Mouse (Mus musculus) adrenal gland, postnatal 14 days (tissue): ENCODE results near the gene Dock11. TPM values are rescaled to one million over a fixed set of nuclear protein-coding genes. Genes with fewer than 3 reads are reported as not detected.

Source experiments
- DNase-seq: peaks from one replicate; pipeline ENCODE4 v3.0.0; 2021; ENCODE audit warnings: mixed read lengths
- long read RNA-seq, 2 experiments: library from polyadenylated mRNA; stranded (forward); transcript quantifications; one replicate each; pipeline ENCODE4 v2.0.0; 2021
- total RNA-seq: library from RNA; stranded (reverse); gene quantifications from 2 replicates; pipeline ENCODE4 v1.2.3, GENCODE M21; 2021

Gene Dock11
- 7.4 and 15.3 TPM in 2 replicates for total RNA-seq
- long read RNA-seq, experiment 1, partial matches to known transcripts, result 0 of 1 reads
- long read RNA-seq, experiment 1, other reads (novel, unspliced or antisense), result 1 of 1 reads
- long read RNA-seq, experiment 2, result 0 reads

- peak; percentile 70 for DNase-seq
These were observed at the start of gene Dock11 for GRCm38 (mm10) chrX:35888087-35888895. TSS of gene Dock11 (plus strand) at chrX:35888832.

GRCm38 (mm10) chrX:35879703-35880102, 8.9 kb upstream of the Dock11 start:
- DNase-seq, result peak; percentile 16

- DNase-seq, result peak; percentile 29
These were observed 540 bp downstream of the Dock11 start for GRCm38 (mm10) chrX:35888945-35889799.

DNA sequence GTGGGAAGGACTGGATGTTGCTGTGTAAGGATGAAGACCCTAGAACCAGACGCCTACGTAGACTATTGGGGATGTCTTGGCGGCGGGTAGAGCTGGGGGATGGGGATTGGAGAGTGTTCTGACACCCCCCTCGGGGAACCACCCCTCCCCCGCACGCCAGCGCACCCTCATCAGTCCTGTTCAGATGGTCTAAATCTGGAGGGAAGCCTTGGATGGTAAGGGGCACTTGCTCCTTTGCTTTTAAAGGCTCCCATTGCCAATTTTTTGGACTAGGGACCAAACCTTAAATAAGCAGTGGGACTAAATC, 1.1 kb downstream of the Dock11 start:
- DNase-seq, result no peak

DNA sequence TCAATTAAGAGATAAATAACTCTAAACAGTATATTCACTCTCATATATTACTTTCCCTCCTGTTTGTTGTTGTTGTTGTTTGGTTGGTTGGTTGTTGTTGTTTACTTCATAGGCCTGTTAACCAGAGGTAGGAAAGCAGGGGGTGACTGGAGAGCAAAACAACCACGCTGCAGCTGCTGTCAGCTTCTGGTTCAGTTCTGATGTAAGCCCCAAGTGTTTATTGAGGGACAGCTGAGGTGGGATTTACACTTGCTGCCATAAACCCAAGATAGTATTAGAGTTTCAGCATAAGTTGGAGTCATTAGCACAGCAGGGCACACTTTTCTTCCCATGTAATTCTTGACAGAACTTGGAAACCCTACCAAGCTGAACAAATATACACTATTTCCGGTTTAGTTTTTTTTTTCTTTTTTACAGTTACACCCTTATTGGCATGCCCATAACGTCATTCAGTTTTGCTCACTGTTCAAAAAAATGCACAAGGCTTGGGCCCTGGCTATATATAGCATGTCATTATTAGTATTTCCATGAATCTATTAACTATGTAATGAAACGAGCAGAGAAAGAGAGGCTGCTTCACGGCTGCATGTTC, 3.0 kb downstream of the Dock11 start:
- no peak for DNase-seq

DNA sequence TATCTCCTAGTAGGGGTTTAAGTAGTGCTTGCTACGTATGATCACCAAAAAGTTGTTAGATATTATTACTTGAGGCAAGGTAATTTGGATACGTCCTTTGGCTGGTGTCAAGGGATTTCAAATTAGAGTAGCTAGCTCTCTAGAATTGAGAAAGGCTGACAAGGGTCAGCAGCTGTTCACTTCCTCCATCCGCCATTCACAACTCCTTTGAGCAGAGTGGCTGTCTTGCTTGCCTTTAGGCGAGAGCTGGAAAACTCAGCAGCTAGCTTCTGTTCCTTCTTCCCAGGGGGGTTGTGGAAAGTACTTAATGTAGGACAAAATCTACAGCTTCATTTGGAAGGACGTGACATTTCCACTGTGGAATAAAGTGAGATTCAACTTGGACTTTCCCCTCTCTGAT, 3.7 kb downstream of the Dock11 start:
- DNase-seq, result no peak

DNA sequence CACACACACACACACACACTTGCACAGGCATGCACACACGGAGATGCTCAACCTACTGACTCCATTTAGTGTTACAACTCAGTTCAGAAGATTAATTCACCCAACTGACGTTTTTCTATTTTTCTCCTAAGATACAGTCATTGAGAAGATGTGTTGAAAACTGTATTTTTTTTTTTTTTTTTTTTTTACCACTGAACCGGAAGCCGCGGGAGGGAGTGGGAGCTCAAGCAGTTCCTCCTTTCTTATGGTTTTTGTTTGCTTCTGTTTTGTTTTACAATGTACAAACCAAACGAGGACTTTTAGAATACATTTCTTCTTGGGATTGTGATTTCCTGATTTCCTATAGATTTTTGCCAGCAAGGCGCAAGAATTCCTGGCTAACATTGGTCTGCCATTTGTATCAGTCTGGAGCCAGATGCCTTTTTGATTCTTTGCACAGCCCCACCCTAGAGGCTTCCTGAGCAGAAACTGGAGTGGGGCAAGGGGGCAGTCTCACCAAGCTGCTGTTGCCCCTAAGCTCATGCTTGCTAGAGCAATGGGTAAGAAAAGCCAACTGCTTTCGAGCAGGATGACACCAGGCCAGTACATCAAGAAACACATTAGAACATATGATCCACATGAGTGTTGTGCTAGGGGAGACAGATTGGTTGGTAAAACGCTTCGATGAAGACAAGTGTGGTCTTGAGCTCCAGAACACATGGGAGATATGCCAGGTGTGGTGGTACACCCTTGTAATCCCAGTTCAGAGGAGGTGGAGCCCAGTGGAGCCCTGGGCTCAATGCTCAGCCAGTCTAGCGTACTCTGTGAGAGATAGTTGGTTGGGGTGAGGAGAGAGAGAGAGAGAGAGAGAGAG, 9.2 kb downstream of the Dock11 start:
- no peak for DNase-seq

GRCm38 (mm10) chrX:35898501-35898766, 9.8 kb downstream of the Dock11 start:
- no peak for DNase-seq

DNA sequence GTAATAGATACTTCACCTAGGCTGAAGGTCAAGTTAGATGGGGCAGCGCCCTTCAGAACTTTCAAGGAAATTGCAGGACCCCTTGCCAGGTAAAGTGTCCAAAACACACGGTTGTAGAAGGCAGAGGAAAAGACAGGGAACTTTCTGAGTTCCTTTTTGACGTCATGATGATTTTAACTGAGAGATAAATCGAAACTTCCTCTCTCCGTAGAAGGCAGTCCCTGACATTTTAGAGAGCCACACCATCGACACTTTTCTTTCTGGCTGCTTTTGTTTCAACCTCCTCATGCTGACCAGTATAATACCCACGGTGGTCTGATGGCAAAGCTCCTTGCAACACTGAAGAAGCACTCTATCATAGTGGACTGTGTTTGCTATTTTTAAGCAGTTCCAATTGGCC, 15.7 kb downstream of the Dock11 start:
- DNase-seq, result no peak

- DNase-seq, result no peak
These were observed 18.2 kb downstream of the Dock11 start for GRCm38 (mm10) chrX:35906696-35907330.

DNA sequence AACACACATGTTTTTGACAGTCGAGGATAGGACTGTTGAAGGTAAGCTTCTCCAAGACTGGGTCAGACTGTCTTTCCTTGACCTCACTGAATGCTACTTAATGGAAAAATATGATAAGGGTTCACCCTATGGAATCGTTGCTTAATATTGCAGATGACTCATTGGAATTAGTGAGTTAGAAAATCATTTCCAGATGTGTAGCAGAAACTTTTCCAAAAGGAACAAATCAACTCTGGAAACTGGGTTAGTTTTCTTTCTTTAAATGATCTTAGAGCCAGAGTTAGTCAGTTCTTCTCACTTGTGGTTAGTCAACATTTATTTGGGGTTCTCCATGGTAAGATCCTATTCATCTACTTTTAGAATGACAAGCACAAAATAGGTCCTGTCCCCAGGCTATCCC, 30.9 kb downstream of the Dock11 start:
- DNase-seq, result no peak

DNA sequence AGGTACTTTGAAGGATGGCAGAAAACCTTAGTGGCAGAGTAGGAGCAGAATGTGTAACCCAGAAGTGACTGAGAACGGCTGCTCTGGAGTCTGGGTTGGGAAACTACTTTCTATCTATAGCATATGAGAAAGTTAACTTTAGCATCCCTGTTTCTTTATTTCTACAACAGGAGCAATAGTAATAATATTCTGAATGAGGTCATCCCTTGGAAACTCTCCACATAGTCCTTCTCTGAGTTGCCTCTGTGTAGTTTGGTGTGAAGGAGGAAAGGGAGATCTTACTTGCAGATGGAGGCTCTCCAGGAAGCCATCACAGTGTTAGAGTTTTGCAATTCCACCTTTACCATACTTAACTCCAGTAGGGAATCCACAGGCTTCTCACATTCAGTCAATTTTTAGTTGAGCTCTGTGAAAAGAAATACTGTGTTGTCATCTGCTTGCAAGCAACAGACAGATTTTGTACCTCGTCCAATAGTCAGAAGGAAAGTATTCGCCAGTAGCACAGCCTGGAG, 31.5 kb downstream of the Dock11 start:
- no peak for DNase-seq

GRCm38 (mm10) chrX:35921922-35922321, 33.3 kb downstream of the Dock11 start:
- no peak for DNase-seq

GRCm38 (mm10) chrX:35924705-35925264, 36.2 kb downstream of the Dock11 start:
- DNase-seq, result no peak

GRCm38 (mm10) chrX:35930094-35930933, 41.7 kb downstream of the Dock11 start:
- no peak for DNase-seq

DNA sequence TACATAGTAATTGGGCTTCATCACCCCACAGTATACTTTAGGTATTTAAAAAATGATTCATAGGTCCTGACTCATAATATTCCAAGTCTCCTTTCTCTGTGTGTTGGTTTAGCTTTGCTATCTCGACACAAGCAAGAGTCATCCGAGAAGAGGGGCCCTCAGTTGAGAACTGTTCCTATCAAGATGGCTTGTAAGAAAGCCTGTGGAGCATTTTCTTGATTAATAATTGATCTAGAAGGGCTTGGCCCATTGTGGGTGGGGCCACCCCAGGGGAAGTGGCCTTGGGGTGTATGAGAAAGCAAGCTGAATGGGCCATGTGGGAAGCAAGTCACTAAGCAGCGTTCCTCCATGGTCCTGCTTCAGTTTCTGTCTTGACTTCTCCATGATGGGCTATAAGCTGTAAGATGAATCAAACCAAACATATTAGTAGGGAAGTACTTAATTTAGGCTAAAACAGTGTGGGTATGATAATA, 42.3 kb downstream of the Dock11 start:
- no peak for DNase-seq

GRCm38 (mm10) chrX:35931945-35932344, 43.3 kb downstream of the Dock11 start:
- no peak for DNase-seq

GRCm38 (mm10) chrX:35932952-35933351, 44.3 kb downstream of the Dock11 start:
- DNase-seq, result no peak

DNA sequence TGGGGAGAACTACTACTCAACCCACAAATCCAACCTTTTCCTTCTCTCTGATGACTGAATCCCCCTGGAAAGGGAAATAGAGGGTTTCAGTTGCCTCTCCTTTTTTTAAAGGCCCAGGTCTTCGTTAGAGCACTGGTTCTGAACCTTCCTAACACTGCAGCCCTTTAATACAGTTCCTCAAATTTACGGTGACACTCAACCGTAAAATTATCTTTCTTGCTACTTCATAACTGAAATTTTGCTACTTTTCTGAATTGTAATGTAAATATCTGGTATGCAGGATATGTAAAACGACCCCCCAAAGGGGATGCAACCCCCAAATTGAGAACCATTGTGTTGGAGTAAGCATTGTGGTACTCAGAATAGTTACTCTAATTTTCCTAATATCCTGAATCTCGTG, 49.5 kb downstream of the Dock11 start:
- DNase-seq, result no peak

- DNase-seq, result no peak
These were observed 57.8 kb downstream of the Dock11 start for GRCm38 (mm10) chrX:35946394-35946793.
